Mouse (Mus musculus) frontal cortex, postnatal 36 days (tissue): ENCODE results near the gene H2afy.
"Not testable (repeated sequence)": the region's sequence is repeated elsewhere in the genome, so short reads cannot be mapped to it uniquely, and the experiment has no call there.

Experiments
- DNase-seq, 2 experiments: peaks; one replicate each; pipeline ENCODE4 v3.0.0; 2022; ENCODE audit warnings: low spot score in 2 of 2

Gene H2afy

DNA sequence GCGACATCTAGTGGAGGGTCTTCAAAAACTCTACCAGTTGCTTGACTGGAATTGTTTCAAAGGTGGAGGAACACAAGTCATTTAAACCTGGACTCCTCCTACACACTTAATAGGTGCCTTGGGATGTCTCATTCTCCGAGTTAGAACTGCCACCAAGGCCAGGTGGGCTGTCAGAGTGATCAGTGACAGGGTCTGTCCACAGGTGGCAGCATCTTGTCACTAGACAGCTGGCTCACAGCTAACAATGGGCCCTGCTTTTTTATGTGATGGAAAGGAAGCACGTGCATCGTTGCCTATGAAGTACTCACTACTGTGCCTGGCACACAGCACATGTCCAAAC lies 63.9 kb downstream of the H2afy start:
- no peak for DNase-seq

DNA sequence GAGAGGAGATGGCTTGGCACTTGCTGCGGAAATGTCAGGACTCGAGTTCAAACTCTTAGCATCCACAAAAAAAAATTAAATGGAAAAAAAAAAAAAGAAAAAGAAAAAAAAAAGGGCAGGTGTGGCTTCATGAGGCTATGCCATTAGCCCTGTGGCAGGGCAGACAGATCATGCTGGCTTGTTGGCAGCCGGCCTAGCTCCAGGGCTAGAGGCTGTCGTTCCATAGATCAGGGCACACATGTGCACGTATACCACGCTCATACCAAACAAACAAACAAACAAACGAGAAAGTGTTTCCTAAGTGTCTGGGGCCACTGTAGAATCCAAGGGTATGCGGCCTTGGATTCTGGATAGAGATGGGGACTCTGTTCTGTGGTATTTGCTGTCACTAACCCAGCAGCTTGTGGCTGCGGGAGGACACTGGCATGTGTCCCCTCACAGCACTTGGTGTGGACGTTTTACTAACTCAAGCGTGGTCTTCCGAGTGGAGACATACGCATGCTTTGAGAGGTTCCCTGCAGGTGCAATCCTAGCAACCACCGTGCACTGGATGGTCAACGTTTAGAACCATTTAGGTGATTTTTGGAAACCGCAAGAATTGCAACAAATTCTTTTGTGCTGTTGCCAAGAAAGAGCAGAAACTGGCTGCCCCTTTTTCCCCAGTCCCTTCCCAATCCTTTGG lies 64.4 kb downstream of the H2afy start:
- peak in 1 of 2 experiments; percentile 19 for DNase-seq

DNA sequence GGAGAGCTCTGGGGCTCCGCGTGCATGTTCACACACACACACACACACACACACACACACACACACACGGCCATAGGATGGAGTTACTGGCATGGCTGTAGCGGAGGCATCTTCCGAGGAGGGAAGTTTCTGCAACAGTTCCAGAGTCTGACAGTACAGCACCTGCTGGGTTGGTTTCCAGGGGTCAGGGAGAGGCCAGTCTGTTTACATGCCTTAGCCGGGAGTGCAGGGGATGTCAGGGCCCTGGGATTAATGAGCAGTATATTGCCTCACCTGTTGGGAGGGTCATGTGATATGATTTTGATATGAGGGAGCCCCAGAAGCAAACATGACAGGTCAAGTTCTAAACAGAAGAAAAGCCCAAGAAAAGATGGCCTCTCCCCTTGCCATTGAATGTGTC lies 66.5 kb downstream of the H2afy start:
- DNase-seq = no peak

DNA sequence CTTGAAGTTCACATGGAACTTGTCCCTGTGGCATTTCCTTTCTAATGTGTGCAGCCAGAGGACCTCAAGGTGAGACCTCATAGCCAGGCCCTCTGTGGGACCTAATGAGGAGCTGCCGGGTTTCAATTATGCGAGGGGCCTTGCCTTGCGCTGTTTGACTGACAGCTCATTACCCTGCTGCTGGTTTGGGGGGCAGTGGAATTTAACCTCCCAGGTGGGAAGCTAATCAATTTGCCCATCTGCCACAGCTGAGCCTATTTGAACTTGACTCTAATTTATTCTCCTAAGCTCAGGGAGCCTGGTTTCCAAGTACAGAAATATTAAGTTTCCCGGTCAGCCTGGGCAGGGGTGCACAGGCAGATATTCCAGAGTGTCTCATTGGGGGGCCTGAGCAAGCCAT lies 67.6 kb downstream of the H2afy start:
- DNase-seq = no peak

DNA sequence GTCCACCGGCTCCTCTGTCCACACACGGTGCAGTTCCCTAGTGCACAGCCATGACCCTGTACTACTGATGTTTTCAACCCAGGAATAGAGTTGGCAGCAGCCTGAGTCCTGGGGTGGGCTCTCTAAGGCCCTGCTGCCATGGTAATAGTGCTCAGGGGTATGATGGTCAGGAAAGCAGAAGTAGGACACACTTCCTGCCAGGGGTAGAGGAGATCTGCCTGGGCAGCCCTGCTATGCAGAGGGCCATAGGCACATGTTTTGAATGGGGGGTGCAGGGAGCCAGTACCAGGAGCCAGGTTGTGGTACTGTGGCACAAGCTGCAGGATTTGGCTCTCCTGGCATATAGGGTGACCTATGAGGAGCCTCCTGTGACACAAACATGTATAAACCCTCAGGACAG lies 69.3 kb downstream of the H2afy start:
- no peak for DNase-seq

DNA sequence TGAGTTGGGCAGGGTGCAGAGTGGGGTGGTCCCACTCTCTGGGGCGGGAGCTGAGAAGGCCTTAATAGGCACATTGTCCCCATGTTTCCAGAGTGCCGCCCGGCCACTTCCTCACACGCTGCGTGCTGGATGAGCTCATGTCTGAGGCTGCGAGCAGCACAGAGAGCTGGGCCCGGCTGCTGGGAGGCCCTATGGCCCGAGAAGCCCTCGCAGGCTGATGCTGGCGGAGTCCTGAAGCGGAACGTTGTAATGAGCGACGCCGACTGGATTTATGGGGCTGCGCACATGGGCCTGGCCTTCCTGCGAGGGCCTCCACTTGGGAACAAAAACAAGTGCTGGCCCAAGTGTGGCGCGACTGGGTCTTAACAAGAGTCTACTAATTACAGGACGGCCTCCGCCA lies 70.0 kb downstream of the H2afy start:
- DNase-seq = no peak

DNA sequence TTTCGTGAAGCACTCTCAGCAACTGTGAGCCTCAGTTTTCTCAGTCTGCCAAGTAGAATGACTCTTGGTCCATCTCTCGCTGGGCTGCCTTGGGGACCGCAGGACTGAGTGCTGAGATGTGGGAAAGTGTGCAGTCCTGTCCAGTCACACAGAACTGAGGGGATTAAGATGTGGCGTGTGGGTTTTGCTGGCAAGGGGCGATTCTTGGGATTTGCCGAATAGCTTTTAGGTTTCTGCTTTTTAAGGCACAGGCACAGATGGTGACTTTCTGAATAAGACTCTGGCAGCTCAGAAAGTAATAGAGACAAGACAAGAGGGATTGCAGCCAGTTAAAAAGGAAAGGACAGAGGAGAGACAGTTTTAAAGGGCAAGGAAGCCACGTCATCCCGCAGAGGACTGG lies 78.4 kb downstream of the H2afy start:
- DNase-seq = peak; percentile 6 to 19

DNA sequence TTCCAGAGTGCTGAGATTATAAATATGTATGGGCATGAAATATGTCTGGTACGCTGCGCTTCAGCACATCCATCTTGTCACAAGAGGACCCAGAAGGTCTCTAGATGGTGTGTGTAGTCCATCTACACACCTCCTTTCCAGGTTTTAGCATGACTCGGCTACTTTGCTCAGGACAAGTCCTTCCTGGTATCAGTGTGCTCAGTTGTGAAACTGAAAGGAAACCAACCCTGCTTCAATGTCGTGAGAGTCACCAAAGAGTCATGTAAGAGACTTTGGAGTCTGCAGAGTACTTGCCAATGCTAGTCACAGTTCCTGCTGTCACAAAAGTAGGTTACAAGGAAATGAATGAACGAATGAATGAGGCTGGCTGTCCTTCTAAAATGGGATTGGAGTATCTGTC lies 80.4 kb downstream of the H2afy start:
- no peak for DNase-seq

DNA sequence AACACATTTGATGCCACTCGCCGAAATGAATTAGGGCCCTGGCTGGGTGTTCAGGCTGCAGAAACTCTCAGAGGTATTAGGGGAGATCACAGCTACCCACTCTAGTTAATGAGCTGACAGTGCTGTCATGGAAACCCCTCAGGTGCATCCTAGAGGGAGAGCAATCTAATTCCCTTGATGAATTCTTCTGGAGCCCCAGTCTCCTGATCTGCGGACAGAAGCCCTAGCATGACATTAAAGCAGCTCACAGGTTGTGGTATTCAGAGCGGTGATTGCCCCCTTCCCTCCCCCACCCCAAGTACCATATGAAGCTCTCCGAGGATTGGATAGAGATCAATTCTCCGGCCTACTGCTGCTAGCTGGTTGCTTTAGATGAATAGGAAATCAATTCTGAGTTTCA lies 82.1 kb downstream of the H2afy start:
- no peak for DNase-seq

DNA sequence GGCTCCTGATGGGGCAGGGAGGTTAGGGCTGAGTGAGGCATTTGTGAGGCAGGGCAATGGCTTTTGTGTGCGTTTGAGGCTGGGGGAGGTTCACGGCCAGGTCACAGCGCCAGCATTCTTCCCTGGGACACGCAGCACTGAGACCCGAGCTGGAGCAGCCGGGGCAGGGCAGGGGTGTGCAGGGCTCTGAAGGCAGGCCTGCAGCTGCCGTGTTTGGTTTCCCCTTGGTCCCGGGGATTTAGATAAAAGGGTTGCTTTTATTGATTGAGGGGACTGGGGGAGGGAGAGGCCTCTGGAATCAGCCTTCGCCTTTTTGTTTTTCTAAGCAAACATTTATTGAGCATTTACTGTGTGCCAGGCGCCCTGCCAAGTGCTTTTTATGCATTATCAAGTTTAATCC lies 83.4 kb downstream of the H2afy start:
- DNase-seq = no peak

DNA sequence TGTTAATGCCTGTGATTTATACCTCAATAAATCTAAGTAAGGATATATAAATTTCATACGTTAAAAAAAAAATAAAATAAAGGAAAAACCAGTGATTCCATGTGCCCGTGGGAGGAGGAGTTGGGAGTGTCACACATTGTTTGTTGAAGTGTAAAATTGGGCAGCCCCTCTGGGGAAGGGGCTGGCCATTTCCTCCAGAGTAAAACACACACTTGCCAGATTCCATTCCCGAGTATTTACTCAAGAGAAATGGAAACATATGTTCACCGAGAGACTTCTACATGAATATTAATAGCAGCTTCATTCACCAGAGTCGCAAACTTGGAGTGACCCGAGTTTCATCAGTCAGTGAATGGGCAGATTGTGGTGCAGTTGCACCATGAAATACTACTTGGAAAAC lies 85.9 kb downstream of the H2afy start:
- no peak for DNase-seq

DNA sequence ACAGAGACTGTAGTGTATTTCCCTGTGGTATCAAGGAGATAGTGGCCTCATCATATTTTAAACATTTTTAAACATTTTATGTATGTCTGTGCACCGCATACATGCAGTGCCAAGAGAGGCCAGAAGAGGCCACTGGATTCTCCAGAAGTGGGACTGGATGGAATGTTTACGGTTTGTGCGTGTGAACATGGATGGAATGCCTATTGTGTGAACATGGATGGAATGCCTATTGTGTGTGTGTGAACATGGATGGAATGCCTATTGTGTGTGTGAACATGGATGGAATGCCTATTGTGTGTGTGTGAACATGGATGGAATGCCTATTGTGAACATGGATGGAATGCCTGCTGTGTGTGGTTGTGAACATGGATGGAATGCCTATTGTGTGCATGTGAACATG lies 93.9 kb downstream of the H2afy start:
- DNase-seq = no peak

DNA sequence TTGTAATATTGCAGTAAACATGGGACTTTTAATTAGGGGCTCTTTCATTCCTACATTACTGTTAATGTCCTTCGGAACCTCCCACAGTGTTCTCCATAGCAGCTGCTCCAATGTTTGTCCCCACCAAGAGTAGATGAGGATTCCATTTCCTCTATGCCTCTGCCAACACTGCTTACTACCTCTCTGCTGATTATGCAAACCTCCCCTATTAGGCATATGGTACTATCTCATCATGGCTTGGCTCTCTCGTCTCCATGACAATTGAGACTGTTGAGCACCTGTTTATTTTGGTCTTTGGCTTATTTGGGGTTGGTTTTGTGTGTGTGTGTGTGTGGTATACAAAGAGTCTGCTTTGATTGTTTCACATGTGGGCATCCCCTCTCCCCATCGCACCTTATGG lies 95.5 kb downstream of the H2afy start:
- no peak for DNase-seq

DNA sequence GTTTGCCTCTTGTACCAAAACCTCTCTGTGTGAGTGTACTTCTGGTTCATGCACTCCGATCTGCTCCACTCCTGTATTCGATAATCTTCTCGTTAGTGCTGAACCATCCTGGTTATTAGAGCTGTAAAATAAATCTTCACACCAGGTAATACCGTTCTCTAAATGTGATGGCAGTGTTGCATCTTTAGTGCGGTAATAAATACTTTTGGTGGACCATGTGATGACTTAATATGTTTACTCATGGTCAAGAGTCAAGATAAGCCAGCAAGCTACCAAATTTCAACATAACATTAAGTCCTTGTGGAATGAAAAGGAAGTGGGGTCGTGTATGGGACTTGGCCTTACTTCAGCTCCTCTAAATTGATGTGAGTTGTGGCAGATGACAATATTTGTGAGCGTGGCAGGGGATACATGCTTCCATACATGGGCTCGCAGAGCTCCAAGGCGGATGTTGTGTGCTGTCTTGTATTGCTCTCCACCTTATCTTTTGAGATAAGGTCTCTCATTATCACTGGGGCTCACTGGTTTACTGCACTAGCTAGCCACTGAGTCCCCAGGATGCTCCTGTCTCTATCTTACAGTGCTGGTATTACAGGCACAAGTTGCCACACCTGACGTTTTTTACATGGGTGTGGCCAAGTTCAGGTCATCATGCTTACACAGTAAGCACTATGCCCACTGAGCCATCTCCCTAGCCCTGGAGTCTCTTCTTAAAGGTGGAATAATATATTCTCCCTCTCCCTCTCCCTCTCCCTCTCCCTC lies 96.4 kb downstream of the H2afy start:
- no peak for DNase-seq

DNA sequence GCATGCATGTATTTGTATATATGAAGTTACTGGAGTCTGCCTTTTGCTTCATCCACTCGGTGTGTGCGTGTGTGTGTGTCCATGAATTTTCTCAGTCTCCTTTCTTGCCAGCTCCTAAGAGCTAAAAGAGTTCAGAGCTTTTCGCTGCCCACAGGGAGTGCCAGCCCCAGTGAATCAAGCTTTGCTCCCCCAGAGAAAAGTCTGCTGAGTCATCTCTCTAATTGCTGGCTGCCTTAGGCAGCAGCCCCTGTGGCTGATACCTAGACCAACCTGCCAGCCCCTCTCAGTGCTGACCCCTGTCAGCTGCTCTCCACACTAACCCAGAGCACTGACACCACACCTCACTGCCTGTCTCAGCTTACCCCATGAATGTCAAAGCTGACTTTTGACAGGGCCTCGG lies 107.2 kb downstream of the H2afy start:
- no peak for DNase-seq

DNA sequence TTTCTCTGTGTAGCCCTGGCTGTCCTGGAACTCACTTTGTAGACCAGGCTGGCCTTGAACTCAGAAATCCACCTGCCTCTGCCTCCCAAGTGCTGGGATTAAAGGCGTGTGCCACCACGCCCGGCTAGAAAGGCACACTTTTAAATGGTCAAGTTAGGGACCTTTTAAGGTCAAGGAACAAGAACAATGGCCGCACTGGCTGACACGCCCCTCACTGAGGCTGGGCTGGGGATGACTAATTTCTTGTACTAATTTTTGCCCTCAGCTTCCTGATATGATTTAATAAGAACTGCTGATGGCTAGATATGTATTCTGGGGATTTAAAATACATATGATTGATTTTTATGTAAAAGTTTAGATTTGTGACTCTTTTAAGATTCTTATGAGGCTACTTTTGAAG lies 108.2 kb downstream of the H2afy start:
- DNase-seq = not testable (repeated sequence)

DNA sequence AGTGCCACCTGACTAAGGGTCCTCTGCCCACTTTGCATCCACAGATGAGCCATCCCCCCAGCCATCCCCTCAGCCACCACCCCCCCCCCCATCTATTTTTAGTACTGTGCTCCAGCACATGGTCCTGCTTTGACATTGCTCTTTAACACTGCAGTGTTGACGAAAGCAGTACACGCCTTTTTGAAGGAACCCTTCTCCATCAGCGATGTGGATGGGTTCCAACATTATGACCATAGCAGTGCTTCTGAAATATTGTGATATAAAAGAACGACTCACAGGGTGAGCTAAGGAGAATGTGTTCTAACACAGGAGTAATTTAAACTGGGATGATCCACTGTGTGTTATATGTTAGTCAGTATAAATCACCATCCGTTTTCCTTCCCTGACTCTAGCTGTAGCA lies 109.5 kb downstream of the H2afy start:
- no peak for DNase-seq

DNA sequence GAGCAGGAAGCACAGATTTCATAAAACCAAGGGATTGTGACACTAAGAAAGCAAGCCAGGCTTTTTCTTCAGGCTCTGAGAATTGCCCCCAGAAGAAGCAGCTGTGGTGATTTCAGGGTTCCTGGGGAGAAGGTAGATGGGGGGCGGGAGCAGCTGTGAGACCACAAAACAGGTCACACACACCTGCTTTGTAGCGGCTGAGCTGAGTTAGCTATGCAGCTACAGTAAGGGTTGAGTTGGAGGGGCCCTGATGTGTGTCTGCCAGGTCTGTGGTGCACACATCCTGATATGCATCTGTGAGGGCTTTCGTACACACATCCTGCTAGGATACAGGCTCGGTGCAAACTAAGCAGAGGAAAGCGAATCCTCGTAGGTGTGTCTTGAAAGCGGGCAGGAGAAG lies 110.1 kb downstream of the H2afy start:
- no peak for DNase-seq

DNA sequence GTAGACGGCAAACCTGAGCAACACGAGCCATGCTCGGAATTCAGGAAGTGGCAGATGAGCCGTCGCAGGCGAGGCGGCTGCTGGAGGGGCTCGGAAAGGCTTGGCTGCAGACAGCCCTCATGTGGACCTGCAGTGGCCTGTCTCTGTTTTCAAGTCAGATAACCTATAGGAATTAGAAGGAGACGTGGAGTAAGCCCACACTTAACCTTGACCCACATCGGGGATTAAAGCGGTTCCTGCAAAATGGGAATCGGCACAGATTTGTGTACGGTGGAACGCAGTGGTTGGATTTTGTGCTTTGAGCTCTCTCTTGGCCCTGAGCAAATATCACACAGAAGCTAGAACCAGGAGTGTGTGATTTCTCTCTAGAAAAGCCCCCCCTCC lies 111.1 kb downstream of the H2afy start:
- no peak for DNase-seq

DNA sequence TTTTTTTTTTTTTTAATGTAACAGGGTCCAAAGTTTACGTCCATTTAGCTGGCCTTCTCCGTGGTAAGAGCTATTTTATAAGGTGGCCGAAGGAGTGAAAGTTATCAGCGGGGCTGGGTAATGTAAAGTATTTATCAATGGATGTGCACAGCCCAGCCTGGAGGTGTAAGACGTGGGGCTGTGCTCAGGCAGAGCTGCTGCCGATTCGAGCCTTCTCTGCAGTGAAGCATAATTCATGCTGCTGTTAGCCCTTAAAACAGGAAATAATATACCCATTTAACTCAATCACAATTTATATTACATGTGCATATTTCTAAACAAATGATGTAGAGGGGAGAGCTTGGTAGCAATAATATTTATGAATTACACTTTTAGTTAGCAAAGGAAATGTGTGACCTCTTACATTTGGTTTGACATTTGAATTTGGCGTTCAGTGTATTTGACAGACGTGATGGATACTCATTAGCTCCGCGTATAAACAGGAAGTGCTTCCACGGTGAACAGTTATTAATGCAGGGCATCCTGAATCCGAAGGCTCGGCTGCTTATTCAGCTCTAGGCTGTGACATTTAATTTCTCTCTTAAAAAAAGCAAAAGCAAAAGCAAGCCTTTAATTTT lies 111.6 kb downstream of the H2afy start:
- DNase-seq = no peak
